Mouse (Mus musculus): Measurements from ENCODE around the gene Lin7c. TPM values are rescaled to one million over a fixed set of nuclear protein-coding genes. Genes with fewer than 3 reads are reported as not detected.
"Not testable (repeated sequence)": the region's sequence is repeated elsewhere in the genome, so short reads cannot be mapped to it uniquely, and the experiment has no call there.

Gene Lin7c
- total and polyA plus RNA-seq, 2 experiments from 2014 or later: 28.1 to 28.2 TPM

DNA sequence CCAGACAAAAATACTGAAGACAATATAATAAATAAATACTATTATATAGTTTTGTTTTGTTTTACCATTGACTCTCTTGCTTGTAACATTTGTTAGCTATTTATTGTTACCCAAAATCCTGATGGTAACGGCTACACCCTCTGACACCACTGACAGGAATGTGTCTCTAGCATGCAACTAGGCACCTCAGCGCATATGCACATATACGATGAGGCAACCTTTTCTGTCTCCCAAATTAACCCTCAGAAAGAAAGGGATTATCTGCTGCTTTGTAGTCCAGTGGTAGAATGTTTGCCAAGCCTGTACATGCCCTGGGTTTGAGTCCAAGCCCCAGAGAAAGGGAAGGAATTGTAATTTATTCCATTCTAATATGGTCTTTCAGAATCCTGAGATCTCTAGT lies 29.8 kb upstream of the Lin7c start:
- H3K9me3 ChIP-seq (replicated peaks; ENCODE audit: control insufficient read depth, low read length): no peaks in the 10 kb centered on the region
- H3K4me1 ChIP-seq (ENCODE audit: control insufficient read depth, insufficient read depth): no peaks in the 10 kb centered on the region
- H3K27me3 ChIP-seq (ENCODE audit: control insufficient read depth, insufficient read depth, low read length): no peaks in the 10 kb centered on the region
- no peak overlapping the region for H3K27ac ChIP-seq (ENCODE audit: low read depth)
- no peaks in the 10 kb centered on the region for H3K36me3 ChIP-seq (replicated peaks; ENCODE audit: control insufficient read depth, insufficient read depth, low read length)
- no peak overlapping the region for H3K4me2 ChIP-seq (ENCODE audit: low read depth, low read length)
- ATAC-seq (ENCODE audit: insufficient read depth, low read depth): no peak
- no peak overlapping the region for H3K4me3 ChIP-seq (ENCODE audit: low read depth, low read length)
- no peak for TF ChIP-seq EP300 (IDR thresholded peaks at IDR 0.05; ENCODE audit: low read depth)
- no peak for TF ChIP-seq CTCF (IDR thresholded peaks at IDR 0.05; ENCODE audit: low read depth)
- 82% methylated on average over 3 of the region's 3 CpGs for WGBS
- no peak overlapping the region for H3K9ac ChIP-seq (replicated peaks; ENCODE audit: low read depth, low read length)
- DNase-seq (ENCODE audit: low spot score): no peak

DNA sequence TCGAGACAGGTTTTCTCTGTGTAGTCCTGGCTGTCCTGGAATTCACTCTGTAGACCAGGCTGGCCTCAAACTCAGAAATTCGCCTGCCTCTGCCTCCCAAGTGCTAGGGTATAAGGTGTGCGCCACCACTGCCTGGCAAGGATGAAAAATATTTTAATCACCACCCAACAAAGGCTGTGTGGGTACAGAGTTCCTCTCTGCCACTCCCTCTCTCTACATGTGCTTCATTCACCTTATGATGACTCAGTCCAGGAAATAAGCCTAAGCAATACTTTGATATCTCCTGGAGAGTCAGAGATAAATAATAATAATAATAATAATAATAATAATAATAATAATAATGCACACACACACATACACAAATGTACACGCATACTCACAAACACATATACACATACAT lies 11.2 kb upstream of the Lin7c start:
- H3K4me1 ChIP-seq (ENCODE audit: control insufficient read depth, insufficient read depth); H3K9ac ChIP-seq (replicated peaks; ENCODE audit: low read depth, low read length); DNase-seq (ENCODE audit: low spot score); H3K27ac ChIP-seq (ENCODE audit: low read depth); H3K4me2 ChIP-seq (ENCODE audit: low read depth, low read length); ATAC-seq (ENCODE audit: insufficient read depth, low read depth); H3K4me3 ChIP-seq (ENCODE audit: low read depth, low read length); H3K27me3 ChIP-seq (ENCODE audit: control insufficient read depth, insufficient read depth, low read length); H3K36me3 ChIP-seq (replicated peaks; ENCODE audit: control insufficient read depth, insufficient read depth, low read length); H3K9me3 ChIP-seq (replicated peaks; ENCODE audit: control insufficient read depth, low read length): not testable (repeated sequence)
- 70% methylated on average over 4 of the region's 4 CpGs for WGBS

DNA sequence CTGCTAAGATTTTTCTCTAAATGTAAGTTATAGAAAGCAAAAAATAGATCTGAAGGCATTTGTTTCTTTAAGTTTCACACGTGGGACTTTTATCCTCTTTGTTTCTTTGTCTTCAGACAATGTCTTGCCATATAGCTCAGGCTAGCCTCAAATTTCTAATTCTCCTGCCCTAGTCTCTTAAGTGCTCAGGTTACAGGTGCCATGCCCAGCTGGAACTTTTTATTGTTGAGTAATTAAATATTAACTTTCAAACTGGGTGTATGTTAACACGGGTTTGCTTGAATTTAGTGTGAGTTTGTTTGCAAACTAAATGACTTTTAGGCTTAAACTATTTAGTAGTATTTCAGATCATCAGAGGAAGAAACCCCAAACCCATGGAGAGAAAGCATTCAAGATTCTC lies 9.5 kb upstream of the Lin7c start:
- no peak overlapping the region for H3K27ac ChIP-seq (ENCODE audit: low read depth)
- 44% methylated on average over 2 of the region's 2 CpGs for WGBS
- H3K4me1 ChIP-seq (ENCODE audit: control insufficient read depth, insufficient read depth): no peaks in the 10 kb centered on the region
- H3K27me3 ChIP-seq (ENCODE audit: control insufficient read depth, insufficient read depth, low read length): no peaks in the 10 kb centered on the region
- no peak overlapping the region for H3K9ac ChIP-seq (replicated peaks; ENCODE audit: low read depth, low read length)
- peaks cover 5% of the 10 kb centered on the region; the same call in 1 of the 2 replicates for H3K9me3 ChIP-seq (replicated peaks; ENCODE audit: control insufficient read depth, low read length)
- H3K4me3 ChIP-seq (ENCODE audit: low read depth, low read length): no peak overlapping the region
- TF ChIP-seq CTCF (IDR thresholded peaks at IDR 0.05; ENCODE audit: low read depth): no peak
- TF ChIP-seq EP300 (IDR thresholded peaks at IDR 0.05; ENCODE audit: low read depth): no peak
- no peak for ATAC-seq (ENCODE audit: insufficient read depth, low read depth)
- H3K4me2 ChIP-seq (ENCODE audit: low read depth, low read length): no peak overlapping the region
- no peaks in the 10 kb centered on the region for H3K36me3 ChIP-seq (replicated peaks; ENCODE audit: control insufficient read depth, insufficient read depth, low read length)
- DNase-seq (ENCODE audit: low spot score): no peak

DNA sequence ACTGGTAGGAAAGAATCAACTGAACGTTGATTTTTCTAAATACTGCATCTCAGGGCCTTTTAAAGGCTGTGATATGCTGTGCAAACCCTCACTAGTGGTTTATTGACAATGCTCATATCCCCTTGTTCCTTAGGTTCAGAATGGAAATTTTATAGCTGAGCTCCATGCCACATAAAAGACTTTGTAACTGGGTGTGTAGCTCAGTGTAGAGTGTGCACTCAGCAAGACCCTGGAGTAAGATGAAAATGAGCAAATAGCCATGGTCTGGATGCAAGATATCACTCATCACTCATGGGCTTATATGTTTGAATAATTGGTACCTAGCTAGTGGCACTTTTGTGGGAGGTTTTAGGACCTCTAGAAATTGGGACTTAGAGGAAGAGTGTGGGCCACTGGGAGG lies 9.0 kb upstream of the Lin7c start:
- Histone ChIP-seq H3K27me3 (ENCODE audit: control insufficient read depth, insufficient read depth, low read length) (no peaks in the 10 kb centered on the region), H3K4me3 (ENCODE audit: low read depth, low read length) (no peak overlapping the region), H3K27ac (ENCODE audit: low read depth) (no peak overlapping the region), H3K4me1 (ENCODE audit: control insufficient read depth, insufficient read depth) (no peaks in the 10 kb centered on the region), H3K4me2 (ENCODE audit: low read depth, low read length) (no peak overlapping the region), H3K9me3 (replicated peaks; ENCODE audit: control insufficient read depth, low read length) (peaks cover 5% of the 10 kb centered on the region; the same call in 1 of the 2 replicates), H3K9ac (replicated peaks; ENCODE audit: low read depth, low read length) (no peak overlapping the region), H3K36me3 (replicated peaks; ENCODE audit: control insufficient read depth, insufficient read depth, low read length) (no peaks in the 10 kb centered on the region)
- DNase-seq (ENCODE audit: low spot score) (no peak), ATAC-seq (ENCODE audit: insufficient read depth, low read depth) (no peak)
- no peak for TF ChIP-seq EP300 (IDR thresholded peaks at IDR 0.05; ENCODE audit: low read depth)
- no peak for TF ChIP-seq CTCF (IDR thresholded peaks at IDR 0.05; ENCODE audit: low read depth)
- WGBS: 48% methylated on average over 1 of the region's 1 CpGs

DNA sequence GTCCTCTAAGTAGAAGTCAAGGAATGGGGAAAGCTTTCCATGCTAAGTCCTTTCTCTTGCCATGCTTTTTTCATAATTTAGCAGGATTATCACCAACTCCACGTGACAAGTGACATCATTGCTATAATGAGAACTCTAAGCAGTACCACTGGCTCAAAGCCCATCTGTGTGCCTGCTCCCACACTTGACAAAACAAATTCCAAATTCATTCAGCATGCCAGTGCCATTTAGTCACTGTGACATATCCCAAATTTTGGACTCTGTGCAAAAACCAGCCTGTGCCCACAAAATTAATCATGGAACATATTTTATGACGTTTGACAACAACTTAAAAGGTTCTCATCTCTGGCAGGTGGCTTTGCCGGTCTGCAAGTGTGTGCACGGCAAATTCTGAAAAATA lies 6.5 kb upstream of the Lin7c start:
- Histone ChIP-seq H3K36me3 (replicated peaks; ENCODE audit: control insufficient read depth, insufficient read depth, low read length) (no peaks in the 10 kb centered on the region), H3K4me3 (ENCODE audit: low read depth, low read length) (no peak overlapping the region), H3K4me1 (ENCODE audit: control insufficient read depth, insufficient read depth) (no peaks in the 10 kb centered on the region), H3K9me3 (replicated peaks; ENCODE audit: control insufficient read depth, low read length) (peaks cover 5% of the 10 kb centered on the region; the same call in 1 of the 2 replicates), H3K27me3 (ENCODE audit: control insufficient read depth, insufficient read depth, low read length) (no peaks in the 10 kb centered on the region), H3K9ac (replicated peaks; ENCODE audit: low read depth, low read length) (no peak overlapping the region), H3K4me2 (ENCODE audit: low read depth, low read length) (no peak overlapping the region), H3K27ac (ENCODE audit: low read depth) (no peak overlapping the region)
- ATAC-seq (ENCODE audit: insufficient read depth, low read depth) (peak; percentile 67; the same call in 1 of the 2 replicates), DNase-seq (ENCODE audit: low spot score) (peak; percentile 19)
- no peak for TF ChIP-seq CTCF (IDR thresholded peaks at IDR 0.05; ENCODE audit: low read depth)
- TF ChIP-seq EP300 (IDR thresholded peaks at IDR 0.05; ENCODE audit: low read depth): no peak
- 52% methylated on average over 4 of the region's 4 CpGs for WGBS

DNA sequence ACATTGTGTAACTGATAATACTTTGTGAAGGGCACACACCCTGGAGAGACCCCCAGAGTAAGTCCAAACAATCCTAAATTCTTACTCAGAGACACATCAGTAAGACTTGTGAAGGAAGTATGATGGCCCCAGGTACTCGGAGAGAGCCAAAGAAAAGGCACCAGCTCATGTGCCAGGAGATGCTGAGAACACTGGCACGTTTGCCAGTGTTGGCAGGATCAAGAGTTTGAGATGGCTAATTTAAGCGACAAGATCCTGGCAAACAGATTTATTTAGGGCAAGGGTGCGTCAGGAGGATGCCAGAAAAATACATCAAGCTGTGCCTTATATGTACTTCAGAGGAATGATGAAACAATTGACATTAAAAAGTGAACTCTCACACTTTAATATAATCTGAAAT lies 6.1 kb upstream of the Lin7c start:
- peaks cover 5% of the 10 kb centered on the region; the same call in 1 of the 2 replicates for H3K9me3 ChIP-seq (replicated peaks; ENCODE audit: control insufficient read depth, low read length)
- no peaks in the 10 kb centered on the region for H3K27me3 ChIP-seq (ENCODE audit: control insufficient read depth, insufficient read depth, low read length)
- ATAC-seq (ENCODE audit: insufficient read depth, low read depth) (peak; percentile 36; the same call in 1 of the 2 replicates), DNase-seq (ENCODE audit: low spot score) (no peak)
- H3K27ac ChIP-seq (ENCODE audit: low read depth): no peak overlapping the region
- no peaks in the 10 kb centered on the region for H3K4me1 ChIP-seq (ENCODE audit: control insufficient read depth, insufficient read depth)
- H3K9ac ChIP-seq (replicated peaks; ENCODE audit: low read depth, low read length): no peak overlapping the region
- no peak overlapping the region for H3K4me3 ChIP-seq (ENCODE audit: low read depth, low read length)
- H3K36me3 ChIP-seq (replicated peaks; ENCODE audit: control insufficient read depth, insufficient read depth, low read length): no peaks in the 10 kb centered on the region
- H3K4me2 ChIP-seq (ENCODE audit: low read depth, low read length): no peak overlapping the region
- 28% methylated on average over 4 of the region's 4 CpGs for WGBS
- TF ChIP-seq CTCF (IDR thresholded peaks at IDR 0.05; ENCODE audit: low read depth) (no peak), EP300 (IDR thresholded peaks at IDR 0.05; ENCODE audit: low read depth) (no peak)

All from heart, postnatal 0 days (tissue).